Mouse (Mus musculus) gastrocnemius, adult 2 months (tissue): ENCODE measurements at regions not wholly inside any gene's neighbourhood (a gene's known extent, or its start where the extent isn't known, plus 50 kb on each side); places are given as distances from the start of the nearest gene placed in this dataset.

Experiments used
- DNase-seq: peaks from one replicate; pipeline ENCODE4 v3.0.0; 2022
- H3K27ac ChIP-seq: fragments of 200-600 bp; 2 replicates; pipeline ENCODE4 v1.8.1; 2022; ENCODE audit warnings: mild to moderate bottlenecking
- H3K4me3 ChIP-seq: fragments of 200-600 bp; 2 replicates; pipeline ENCODE4 v1.8.1; 2022; ENCODE audit warnings: mild to moderate bottlenecking, moderate library complexity
- CTCF ChIP-seq: fragments of 200-600 bp; IDR thresholded peaks from 2 replicates; pipeline ENCODE4 v1.8.1; 2022; ENCODE audit warnings: antibody characterized with exemption, mild to moderate bottlenecking, moderate library complexity
- intact Hi-C: fragments of 180-260 bp; cut with DNase I; formaldehyde crosslinking; loops from one replicate; pipeline ENCODE4 v1.15.1; 2025

DNA sequence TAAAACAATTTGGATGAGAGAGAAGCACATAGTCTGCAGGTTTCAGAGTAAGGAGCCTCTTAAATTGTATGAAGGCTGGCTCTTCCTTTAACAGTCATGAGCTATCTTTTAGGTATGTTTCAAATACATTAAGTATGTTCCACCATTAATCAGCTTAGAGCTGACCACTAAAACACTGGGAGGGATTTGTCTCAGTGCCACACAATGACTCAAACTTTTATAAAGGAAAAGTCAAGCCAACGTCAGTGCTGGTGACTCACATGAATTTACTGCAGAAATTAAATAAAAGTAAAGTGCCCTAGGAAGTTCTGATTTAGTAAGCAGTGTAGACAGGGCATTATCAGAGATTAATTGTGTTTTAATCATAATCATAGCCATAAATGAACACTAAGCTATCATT lies 118.6 kb upstream of the Nrp1 start:
- DNase-seq, result no peak
- intact Hi-C loops, result no loop called here
- Histone ChIP-seq H3K4me3 (no peak overlapping the region), H3K27ac (no peak overlapping the region)
- TF ChIP-seq CTCF, result no peak

DNA sequence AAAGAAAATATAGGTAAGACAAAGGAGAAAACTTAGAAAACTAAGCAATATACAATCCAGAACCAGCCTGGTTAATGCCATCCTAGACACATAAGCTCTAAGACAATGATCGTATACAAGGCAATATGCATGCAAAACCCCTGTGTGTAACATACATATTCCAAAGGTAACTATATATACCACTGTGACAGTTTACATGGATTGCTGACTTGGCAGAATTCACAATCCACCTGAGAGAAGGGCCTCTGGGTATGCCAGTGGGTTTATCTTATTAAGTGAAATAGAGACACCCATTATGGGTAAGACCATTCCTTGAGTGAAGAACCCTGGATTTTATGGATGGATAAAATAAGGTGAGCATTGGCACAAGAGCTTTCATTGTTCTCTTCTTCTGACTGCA lies 117.2 kb upstream of the Nrp1 start:
- Histone ChIP-seq H3K4me3 (no peak overlapping the region), H3K27ac (no peak overlapping the region)
- TF ChIP-seq CTCF, result no peak
- DNase-seq, result no peak
- intact Hi-C loops, result no loop called here

DNA sequence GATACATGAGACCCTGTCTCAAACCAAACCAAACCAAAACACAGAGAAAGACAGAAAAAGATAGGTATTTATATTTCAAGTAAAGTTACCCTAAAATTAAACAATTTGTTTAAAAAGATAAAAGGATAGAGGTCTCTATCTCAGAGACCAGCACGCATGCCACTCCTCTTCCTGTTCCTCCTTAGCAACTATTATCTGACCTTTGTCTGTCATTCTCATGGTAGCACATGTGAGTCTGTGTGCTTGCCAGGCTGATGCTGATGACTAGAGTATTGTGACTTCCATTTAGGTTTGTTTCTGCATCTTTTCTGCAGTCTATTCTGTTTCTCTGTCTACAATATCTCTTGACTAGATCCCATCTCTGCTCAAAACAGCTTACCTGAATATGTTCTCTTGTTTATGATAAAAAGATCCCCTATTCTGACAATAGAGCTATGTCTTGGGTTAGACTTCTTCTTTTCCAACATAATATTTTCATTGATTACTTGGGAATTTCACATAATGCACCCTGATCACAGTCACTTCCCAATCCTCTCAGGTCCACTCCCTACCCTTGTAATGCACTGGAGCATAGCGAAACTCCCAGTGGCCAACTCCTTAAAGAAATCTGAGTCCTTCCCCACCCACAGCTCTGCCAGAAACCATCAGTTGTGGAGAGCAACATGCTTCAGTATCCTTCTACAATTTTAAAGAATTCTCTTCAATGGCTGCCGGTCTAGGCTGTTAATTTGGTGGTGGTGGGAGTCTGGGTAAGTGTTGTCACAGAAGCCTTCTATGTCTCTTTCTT lies 115.7 kb upstream of the Nrp1 start:
- no peak for TF ChIP-seq CTCF
- intact Hi-C loops, result no loop called here
- Histone ChIP-seq H3K27ac (no peak overlapping the region), H3K4me3 (no peak overlapping the region)
- DNase-seq, result no peak

DNA sequence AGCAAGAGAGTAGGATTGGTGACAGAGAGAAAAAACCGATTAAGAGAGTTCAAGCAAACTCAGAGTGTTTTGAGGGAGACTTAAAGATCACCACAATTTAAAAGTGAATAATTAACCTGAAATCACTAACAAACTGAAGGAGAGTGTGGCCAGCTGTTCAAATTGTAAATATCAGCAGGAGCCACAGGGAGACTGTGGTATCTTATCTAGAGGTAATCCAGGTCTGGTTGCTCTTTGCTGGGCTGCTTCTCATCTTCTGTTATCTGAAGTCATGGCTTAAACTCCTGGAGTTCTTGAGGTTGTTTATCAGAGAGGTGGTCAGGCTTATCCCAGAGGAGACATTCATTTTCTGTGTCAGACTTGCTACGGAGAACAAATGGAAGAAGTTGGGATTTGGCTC lies 106.7 kb upstream of the Nrp1 start:
- Histone ChIP-seq H3K4me3 (no peak overlapping the region), H3K27ac (no peak overlapping the region)
- intact Hi-C loops, result no loop called here
- no peak for TF ChIP-seq CTCF
- DNase-seq, result no peak

DNA sequence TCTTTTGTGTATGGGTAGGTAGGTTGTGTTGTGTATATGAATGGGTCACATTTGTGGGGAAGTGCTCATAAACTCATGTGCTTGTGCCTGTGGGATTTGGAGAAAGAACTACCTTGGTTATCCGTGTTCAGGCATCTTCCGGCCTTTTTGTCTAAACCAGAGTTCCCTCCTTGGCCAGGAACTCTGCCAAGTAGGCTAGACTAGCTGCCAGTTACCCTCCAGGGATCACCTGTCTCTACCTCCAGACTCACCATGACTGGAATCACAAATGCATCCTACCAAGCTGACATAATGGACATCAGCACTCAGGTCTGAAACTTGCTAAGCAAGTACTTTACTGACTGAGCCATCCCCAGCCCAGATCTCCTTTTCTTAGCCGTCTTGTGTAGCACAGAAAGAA lies 97.6 kb upstream of the Nrp1 start:
- no peak for TF ChIP-seq CTCF
- no peak overlapping the region for H3K4me3 ChIP-seq
- DNase-seq, result no peak
- H3K27ac ChIP-seq, result no peak overlapping the region
- intact Hi-C loops, result no loop called here

DNA sequence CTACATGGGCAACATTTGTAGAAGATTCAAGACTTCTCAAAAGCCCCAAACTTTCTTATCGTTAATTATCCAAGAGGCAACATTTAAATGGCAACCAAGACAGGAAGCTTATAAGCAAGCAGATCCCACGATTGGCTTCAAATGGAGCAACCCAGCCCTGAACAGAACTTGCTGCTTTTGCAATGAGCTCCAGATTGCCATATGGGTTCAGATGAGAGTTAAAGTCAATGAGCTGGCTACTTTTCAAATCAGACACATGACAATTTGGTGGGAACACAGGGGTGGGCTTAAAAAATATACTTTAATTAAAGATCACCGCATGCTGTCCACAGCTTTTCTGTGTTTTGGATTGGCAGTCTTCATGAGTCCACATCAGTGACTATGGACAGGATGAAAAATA lies 97.0 kb upstream of the Nrp1 start:
- no peak overlapping the region for H3K4me3 ChIP-seq
- no peak overlapping the region for H3K27ac ChIP-seq
- TF ChIP-seq CTCF, result no peak
- intact Hi-C loops, result no loop called here
- DNase-seq, result no peak

DNA sequence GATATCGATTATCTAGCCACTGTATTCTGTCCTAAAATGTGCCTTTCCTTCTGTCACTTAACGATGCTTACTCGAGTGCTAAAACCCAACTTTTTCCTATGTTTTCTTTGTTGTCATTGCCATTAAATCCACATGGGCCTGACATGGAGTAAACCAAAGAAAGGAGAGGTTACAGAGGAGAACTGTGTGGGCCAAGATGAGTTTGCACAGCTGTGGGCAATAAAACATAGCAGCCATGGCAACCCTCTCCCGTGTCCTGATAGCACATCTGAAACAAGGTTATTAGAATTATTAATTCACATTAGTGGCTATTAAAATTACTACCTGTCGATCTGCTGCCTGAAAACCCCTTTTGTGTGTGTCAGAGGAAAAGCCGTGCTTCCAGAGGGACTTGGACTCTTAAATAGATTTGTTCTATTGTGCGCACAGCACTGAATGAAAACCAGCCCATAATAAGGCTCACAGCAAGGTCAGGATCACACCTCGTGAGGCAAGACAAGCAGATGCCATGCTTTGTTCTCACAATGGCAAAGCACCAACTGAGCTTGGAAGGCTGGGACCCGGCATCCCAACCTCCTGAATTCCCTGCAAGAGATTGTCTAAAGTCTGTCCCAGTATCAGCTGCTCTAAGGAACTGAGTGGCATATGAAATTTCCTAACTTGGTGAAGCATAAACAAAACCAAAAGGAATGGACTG lies 95.0 kb upstream of the Nrp1 start:
- Histone ChIP-seq H3K27ac (no peak overlapping the region), H3K4me3 (no peak overlapping the region)
- intact Hi-C loops, result no loop called here
- DNase-seq, result no peak
- TF ChIP-seq CTCF, result no peak

DNA sequence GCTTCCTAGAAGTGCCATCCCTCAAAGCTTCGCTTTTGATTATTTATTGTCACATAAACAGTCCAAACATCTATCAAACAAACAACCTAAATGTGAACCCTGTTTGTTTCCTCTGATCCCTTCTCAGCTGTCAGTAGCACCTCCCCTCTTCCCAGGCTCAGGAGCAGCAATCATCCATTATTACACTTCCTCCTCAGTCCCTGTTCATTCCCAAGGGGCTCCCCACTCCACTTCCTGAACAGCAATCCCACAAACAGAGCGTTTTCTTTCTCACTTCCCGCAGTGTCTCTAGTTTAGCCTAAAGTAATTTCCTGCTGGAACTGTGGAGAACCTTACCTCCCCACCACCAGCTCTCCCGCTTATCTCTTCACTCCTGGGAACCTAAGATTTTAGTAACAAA lies 91.1 kb upstream of the Nrp1 start:
- intact Hi-C loops, result loop anchor here (5.0 kb wide), 1 partner anchor 90 kb away; the partner anchor contains the start of gene Nrp1
- TF ChIP-seq CTCF, result no peak
- Histone ChIP-seq H3K4me3 (no peak overlapping the region; the same call in 1 of the 2 replicates), H3K27ac (peak overlapping the region; percentile 63)
- DNase-seq, result no peak

DNA sequence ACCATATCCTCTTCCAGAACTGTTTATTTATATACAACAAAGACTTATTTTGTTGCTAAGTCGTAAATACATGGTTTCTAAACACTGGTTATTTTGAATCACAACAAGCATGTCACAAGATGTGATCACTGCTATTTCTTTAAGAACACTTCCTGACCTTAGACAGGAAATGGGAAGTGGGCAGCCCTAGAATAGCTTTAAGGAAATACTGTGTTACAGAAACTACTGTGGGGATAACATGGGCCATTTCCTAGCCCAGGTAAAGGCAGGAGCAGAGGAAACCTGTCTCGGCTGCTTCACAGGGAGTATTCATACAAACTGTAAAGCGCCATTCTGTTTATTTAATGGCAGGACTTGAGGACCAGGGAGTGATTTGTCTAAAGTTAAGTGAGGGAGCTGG lies 90.4 kb upstream of the Nrp1 start:
- Histone ChIP-seq H3K27ac (peak overlapping the region; percentile 56; the same call in 1 of the 2 replicates), H3K4me3 (no peak overlapping the region)
- intact Hi-C loops, result loop anchor here (5.0 kb wide), 1 partner anchor 89 kb away; the partner anchor contains the start of gene Nrp1
- no peak for TF ChIP-seq CTCF
- DNase-seq, result no peak

DNA sequence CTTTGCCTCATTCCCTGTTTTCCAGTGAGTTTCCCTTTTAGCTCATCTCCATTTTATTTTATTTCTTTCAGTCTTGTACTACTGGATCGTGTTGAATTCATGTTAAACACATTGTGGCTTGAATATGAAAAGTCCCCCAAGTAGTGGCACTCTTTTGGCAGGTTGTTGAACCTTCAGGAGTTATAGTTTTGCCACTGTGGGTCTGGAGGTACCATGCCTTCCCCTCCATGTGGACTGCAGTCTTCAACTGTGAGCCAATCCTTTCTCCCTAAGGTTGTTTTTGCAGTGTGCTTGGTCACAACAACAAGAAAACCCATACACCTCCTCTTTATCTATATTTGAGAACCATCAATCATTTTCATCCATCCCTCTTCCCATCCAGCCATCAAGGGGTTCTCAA lies 88.9 kb upstream of the Nrp1 start:
- DNase-seq, result no peak
- Histone ChIP-seq H3K27ac (no peak overlapping the region), H3K4me3 (no peak overlapping the region)
- intact Hi-C loops, result loop anchor here (5.0 kb wide), 1 partner anchor 88 kb away; the partner anchor contains the start of gene Nrp1
- no peak for TF ChIP-seq CTCF

DNA sequence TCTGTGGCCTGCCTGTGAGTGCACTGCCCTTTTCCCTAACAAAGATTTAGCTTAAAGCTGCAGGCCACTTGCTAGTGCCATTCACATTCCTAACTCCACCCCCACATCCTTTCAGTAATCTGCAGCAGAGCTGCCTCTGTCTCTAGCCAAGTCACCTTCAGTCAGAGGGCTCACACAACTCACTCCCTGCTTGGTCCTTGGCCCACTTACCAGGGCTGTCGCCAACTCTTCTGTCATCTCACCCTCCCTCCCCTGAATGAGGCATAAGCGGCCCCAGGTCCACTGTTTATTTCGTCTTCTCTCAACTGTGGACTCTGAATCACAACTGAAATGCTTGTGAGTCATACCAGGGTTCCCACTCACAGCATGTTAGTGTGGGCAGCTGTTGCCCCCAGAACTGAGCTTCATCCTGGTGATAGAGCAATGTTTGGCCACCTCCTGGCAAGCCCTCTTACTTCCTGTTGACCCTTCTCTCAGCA lies 85.5 kb upstream of the Nrp1 start:
- no peak for TF ChIP-seq CTCF
- peak; percentile 49 for DNase-seq
- Histone ChIP-seq H3K4me3 (no peak overlapping the region), H3K27ac (peak overlapping the region; percentile 53)
- intact Hi-C loops, result no loop called here

DNA sequence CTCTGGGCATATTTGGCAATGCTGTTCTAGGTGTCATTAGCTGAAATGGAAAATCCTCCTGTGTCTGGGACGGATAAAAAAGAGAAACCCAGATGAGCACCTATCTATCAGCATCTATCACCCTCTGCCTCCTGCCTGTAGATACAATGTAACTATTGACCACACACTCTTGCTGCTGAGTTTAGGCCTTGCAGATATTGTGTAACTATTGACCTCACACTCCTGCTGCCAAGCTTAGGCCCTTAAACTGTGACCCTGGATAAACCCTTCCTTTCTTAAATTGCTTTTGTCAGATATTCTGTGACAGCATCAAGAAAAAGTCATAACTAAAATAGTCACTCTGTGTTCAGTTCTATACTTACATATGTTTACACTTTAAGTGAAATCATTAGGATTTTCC lies 81.9 kb upstream of the Nrp1 start:
- no peak overlapping the region for H3K27ac ChIP-seq
- no peak for DNase-seq
- no peak for TF ChIP-seq CTCF
- no peak overlapping the region for H3K4me3 ChIP-seq
- intact Hi-C loops, result no loop called here

DNA sequence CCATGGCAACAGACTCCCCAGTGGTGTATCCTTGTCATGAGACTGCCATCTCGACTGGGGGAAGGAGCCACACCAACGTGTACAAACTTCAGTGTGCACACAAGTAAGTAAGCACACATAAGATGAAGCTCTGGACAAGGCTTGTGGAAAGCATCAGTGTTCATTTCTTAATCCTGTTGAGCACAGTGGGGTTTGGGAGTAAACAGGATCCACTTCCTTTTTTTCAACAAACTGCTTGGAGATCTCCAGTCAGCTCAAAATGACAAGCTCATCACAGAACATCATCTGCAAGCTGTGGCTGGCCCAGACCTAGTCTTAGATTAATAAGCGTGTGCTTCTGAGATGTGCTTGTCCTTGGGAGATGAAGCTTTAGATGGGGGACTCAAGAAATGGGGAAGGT lies 75.6 kb upstream of the Nrp1 start:
- DNase-seq, result no peak
- no peak overlapping the region for H3K27ac ChIP-seq
- TF ChIP-seq CTCF, result no peak
- intact Hi-C loops, result no loop called here
- no peak overlapping the region for H3K4me3 ChIP-seq
